Comparison of ENCODE assay signal across 9 mouse cellular contexts in genomic region chr4:64200151-64200807, GRCm38 (mm10).
A peak's percentile ranks its signal among the peaks of the same experiment; 100 is the strongest.
DNase-seq lines count a peak whose midpoint lies in the region; ATAC-seq and TF ChIP-seq lines count a peak whose summit lies in the region.
"Had no signal": no experiment of that assay in that cellular context is flagged by ENCODE, and none has a peak within 500 bp of the region (broad histone marks: within the 10 kb centered on the region; RNA-seq: fewer than 3 reads in every experiment).

No protein-coding gene starts in this region.

- WGBS in heart, postnatal 0 days: 30% methylated on average over 3 of the region's 3 CpGs
- WGBS in lung, embryonic 16.5 days: 47% methylated on average over 3 of the region's 3 CpGs

- H3K4me3 ChIP-seq in heart, postnatal 0 days (ENCODE audit: low read depth, low read length): no peak overlapping the region
- H3K4me3 ChIP-seq in lung, embryonic 16.5 days (ENCODE audit: low read length): no peak overlapping the region
- H3K4me3 ChIP-seq: limb, embryonic 12.5 days had no signal

- TF ChIP-seq CTCF in heart, postnatal 0 days (IDR thresholded peaks at IDR 0.05; ENCODE audit: low read depth): no peak

- no peaks in the 10 kb centered on the region for H3K27me3 ChIP-seq in heart, postnatal 0 days (ENCODE audit: control insufficient read depth, insufficient read depth, low read length)
- H3K27me3 ChIP-seq in lung, embryonic 16.5 days (ENCODE audit: control insufficient read depth, insufficient read depth, low read depth, low read length): no peaks in the 10 kb centered on the region
- H3K27me3 ChIP-seq: limb, embryonic 12.5 days had no signal

- no peaks in the 10 kb centered on the region for H3K4me1 ChIP-seq in heart, postnatal 0 days (ENCODE audit: control insufficient read depth, insufficient read depth)
- H3K4me1 ChIP-seq in lung, embryonic 16.5 days (replicated peaks; ENCODE audit: control insufficient read depth, insufficient read depth, low read length): no peaks in the 10 kb centered on the region
- H3K4me1 ChIP-seq: limb, embryonic 12.5 days had no signal

- peak; percentile 6 to 52 for DNase-seq in frontal cortex, adult 2 months (ENCODE audit: extremely low spot score in 1 of 2, low spot score in 1 of 2)
- DNase-seq in ovary, postnatal 36 days (ENCODE audit: low spot score): peak; percentile 5
- no peak for DNase-seq in ovary, postnatal 10 days (ENCODE audit: low spot score)
- peak; percentile 7 for DNase-seq in heart, postnatal 0 days (ENCODE audit: low spot score)
- DNase-seq in spleen, postnatal 10 days (ENCODE audit: low spot score in 2 of 2): no peak
- DNase-seq in thymus, postnatal 25 days: no peak

- TF ChIP-seq EP300 in heart, postnatal 0 days (IDR thresholded peaks at IDR 0.05; ENCODE audit: low read depth): no peak

- no peaks in the 10 kb centered on the region for H3K36me3 ChIP-seq in heart, postnatal 0 days (replicated peaks; ENCODE audit: control insufficient read depth, insufficient read depth, low read length)
- no peaks in the 10 kb centered on the region for H3K36me3 ChIP-seq in lung, embryonic 16.5 days (ENCODE audit: control insufficient read depth, insufficient read depth, low read length)
- H3K36me3 ChIP-seq: limb, embryonic 12.5 days had no signal

- no peaks in the 10 kb centered on the region for H3K9me3 ChIP-seq in heart, postnatal 0 days (replicated peaks; ENCODE audit: control insufficient read depth, low read length)
- H3K9me3 ChIP-seq in lung, embryonic 16.5 days (ENCODE audit: control insufficient read depth, low read length): peaks cover 2% of the 10 kb centered on the region; the same call in 1 of the 2 replicates
- H3K9me3 ChIP-seq: limb, embryonic 12.5 days had no signal

- no peak for ATAC-seq in frontal cortex, adult (ENCODE audit: low TSS enrichment)
- ATAC-seq in heart, postnatal 0 days (ENCODE audit: insufficient read depth, low read depth): no peak
- peak; percentile 80 for ATAC-seq in lung, embryonic 16.5 days (ENCODE audit: low read depth)

- no peak overlapping the region for H3K9ac ChIP-seq in heart, postnatal 0 days (replicated peaks; ENCODE audit: low read depth, low read length)
- H3K9ac ChIP-seq in lung, embryonic 16.5 days (ENCODE audit: low read length): no peak overlapping the region
- H3K9ac ChIP-seq: limb, embryonic 12.5 days had no signal

- no peak overlapping the region for H3K4me2 ChIP-seq in heart, postnatal 0 days (ENCODE audit: low read depth, low read length)
- no peak overlapping the region for H3K4me2 ChIP-seq in lung, embryonic 16.5 days (ENCODE audit: low read depth, low read length)
- H3K4me2 ChIP-seq: limb, embryonic 12.5 days had no signal

- H3K27ac ChIP-seq in heart, postnatal 0 days (ENCODE audit: low read depth): no peak overlapping the region
- peak overlapping the region; percentile 28 for H3K27ac ChIP-seq in lung, embryonic 16.5 days (ENCODE audit: low read length)
- H3K27ac ChIP-seq: limb, embryonic 12.5 days had no signal

Comparison
In these comparisons a context has a peak if more than half of its experiments do, and no peak if none do; other contexts are left out.
1. DNase-seq: peak in frontal cortex, adult 2 months (2 of 2), ovary, postnatal 36 days (single experiment) and heart, postnatal 0 days (single experiment); none in ovary, postnatal 10 days (single experiment), spleen, postnatal 10 days (0 of 2) and thymus, postnatal 25 days (single experiment).